Mouse (Mus musculus) spleen, postnatal 14 days (tissue): Measurements from ENCODE around the gene Thap4.
"Not testable (repeated sequence)": the region's sequence is repeated elsewhere in the genome, so short reads cannot be mapped to it uniquely, and the experiment has no call there.

Source experiments
- DNase-seq, 2 experiments: peaks; one replicate each; pipeline ENCODE4 v3.0.0; 2021 to 2022; ENCODE audit warnings: low spot score in 2 of 2

Thap4 gene

DNA sequence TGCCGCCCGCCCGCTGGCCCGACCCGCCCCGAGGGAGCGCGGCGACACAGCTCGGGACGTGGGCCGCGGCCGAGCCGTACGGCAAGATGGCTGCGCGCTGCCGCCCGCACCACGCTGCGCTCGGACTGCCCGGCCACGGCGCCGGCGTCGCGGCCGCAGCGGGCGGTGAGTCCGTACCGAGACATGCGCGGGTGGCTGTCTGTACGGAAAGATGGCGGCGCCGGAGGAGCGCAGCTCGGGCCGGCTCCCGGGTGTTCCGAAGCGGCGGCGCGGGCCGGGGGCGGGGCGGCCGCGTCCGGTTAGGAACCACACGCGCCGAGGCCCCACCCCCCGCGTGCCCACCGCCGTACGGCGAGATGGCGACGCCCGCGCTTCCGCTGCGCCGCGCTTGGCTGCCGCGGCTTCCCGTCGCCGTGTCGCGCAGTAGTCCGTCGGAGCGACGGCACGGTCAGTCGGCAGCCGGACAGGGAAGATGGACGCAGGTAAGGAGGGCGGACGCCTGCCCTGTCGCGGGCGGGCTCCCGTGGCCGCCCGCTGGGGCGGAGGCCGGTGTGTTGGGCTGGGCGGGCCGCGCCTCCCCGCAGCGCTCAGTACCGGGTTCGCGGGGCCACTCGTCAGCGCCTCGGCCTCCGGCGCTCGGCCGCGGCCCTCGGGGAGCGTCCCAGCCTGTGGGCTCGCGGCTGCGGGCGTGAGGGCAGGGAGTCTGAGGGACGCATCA is at the start of gene Thap4:
Gene Thap4, minus strand, starts transcription at position 292 of the 718 bp plus-strand sequence.
- DNase-seq = peak; percentile 74 to 84

DNA sequence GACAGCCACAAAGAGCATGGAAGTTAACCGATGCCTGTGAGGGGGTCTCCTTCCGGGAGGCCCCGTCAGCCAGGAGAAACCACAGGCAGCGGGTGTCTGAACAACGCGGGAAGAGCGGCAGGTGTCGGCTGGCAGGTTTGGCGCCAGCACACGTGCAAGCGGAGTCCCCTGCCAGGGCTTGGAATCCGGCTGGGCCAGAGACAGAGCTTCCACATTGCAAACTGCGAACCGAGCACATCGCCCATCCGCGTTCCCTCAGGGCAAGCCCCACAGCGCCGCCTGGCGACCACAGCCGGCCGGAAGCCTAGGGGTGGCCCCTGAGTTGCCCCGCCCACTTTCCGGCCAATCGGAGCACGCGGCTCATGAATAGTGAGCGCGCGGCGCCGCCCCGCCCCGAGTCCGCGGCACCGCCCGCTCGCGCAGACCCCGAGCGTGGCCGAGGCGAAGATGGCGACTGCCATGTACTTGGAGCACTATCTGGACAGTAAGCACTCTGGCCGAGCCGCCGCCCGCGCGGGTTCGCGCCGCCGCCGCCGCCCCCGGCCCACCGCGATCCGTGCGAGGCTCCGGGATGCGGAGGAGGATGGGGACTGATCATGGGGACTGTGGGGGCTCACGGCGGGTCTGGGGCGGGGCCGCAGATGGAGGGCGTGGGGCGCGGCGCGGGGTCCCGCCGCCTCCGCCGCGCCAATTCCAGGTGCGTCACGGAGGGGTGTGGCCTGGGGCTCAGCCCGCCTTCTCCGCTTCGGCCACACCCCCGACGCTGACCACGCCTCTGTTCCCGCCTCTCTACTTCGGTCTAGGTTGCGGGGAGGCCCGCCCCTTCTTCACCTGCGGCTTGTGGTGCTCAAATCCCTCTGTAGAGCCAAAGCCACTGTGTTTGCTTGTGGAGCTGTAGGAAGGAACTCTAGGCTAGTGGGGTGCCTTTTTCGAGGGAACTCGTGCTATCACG is 49.2 kb upstream of the Thap4 start, which contains the start of gene Ing5:
Gene Ing5, plus strand, starts transcription at position 410 of the 952 bp plus-strand sequence.
- DNase-seq = peak; percentile 100

DNA sequence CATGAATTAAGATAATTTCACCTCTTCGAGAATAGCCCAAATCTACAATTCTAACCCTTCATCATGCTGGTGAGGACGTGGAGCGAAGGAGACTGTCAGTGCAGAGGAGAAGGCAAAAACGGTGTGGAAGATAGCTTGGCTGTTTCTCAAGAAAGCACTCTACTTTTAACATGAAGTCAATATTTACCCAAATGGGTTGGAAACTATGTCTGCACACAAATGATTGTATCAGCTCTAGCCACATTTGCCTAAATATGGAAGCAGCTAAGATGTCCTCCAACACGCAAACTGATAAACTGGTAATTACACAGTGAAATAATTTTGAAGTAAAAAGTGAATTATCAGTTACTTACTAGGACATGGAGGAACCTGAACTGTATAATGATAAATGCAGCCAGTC is 48.1 kb upstream of the Thap4 start:
- DNase-seq = no peak

DNA sequence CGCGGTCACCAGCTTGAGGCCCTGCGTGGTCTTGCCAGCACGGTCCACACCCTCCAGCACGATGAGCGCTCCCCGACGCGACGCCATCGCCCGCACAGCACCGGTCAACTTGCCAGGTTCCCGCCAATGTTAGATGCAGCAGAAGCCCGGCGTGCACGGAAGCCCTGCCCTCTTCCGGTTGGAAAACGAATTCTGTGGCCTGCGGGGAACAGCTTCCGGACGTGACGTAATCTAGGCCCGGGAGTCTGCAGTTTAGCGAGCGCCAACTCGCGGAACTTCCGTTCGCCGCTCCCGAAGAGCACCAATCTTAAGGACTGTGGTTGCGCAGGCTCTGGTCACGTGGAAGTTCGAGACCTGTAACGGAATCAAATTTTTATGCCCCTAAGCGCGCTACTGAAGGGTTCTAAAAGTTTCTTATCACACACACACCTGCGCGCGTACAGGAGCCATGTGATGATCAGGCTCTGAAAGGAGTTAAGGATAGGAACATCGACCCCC is 47.1 kb upstream of the Thap4 start, which contains the start of gene Dtymk:
Gene Dtymk, minus strand, starts transcription at position 194 of the 498 bp plus-strand sequence.
- peak; percentile 77 to 82 for DNase-seq

DNA sequence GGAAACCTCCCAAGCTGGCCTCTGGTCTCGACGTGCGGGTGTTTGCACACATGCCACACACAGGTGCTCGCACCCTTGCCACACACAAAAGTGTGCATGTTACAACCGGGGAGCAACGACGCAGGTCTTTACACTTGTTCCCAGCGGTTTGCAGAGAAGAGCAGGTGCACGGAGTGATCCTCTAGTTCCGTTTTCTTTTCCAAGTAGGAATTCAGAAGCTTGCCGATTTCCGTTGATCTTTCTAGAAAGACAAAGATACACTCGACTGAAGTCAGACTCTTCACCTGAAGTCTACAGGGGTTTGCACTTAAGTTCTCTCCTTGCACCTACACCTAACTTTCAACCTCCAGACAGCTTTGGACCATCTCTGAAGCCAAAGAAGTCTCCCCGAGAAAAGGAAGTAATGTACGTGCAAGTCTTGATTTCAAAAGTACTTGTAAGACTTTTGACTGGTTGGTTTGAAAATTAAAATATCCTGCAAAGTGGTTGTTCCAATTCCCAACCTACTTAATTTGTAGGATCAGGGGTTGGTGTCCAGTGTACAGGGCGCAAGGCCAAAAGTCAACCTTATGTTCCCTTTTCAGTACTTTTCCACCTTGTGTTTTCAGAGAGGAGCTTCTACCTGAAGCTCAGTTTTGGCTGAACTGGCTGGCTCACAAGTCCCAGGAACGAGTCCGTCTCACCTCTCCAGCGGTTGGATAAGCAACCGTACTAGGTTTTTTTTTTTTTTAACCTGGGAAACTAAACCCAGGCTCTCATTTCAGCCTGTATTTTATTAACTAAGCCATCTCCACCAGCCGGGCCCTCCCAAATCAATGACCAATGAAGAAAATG is 46.2 kb upstream of the Thap4 start:
- DNase-seq = no peak

DNA sequence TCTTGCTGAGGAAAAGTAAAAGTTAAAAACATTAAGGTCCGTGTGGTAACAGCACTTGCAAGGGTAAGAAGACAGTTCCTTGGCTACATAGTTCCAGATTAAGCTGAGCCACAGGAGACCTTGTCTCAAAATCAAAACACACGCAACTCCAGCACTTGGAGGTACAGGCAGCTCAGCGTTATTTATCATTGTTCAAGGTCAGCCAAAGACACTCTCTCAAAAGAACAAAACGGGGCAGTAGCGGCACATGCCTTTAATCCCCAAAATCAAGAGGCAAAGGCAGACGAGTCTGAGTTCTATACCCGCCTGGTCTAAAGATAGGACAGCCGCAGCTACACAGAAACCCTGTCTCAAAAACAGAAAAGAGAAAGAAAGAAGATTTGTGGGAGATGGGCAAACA is 41.2 kb upstream of the Thap4 start:
- no peak for DNase-seq

DNA sequence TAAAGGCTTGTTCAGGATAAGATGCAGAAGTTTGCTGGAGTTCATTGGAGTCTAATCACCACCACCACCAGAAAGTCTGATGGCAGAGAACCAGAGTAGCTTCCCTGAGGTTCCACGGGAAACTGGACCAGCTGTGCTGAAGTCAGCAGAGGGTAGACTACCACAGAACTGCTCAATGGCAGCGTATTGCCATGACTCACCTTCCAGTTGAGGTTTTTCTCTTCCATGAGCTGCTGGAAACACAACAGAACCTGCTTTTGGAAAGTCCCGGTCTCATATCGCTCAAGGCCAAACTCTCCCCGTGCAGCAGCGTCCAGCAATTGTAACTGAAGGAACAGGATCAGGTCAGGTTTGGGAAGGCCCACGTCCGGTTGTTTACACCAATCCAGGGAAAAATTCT is 39.9 kb upstream of the Thap4 start:
- DNase-seq = no peak

DNA sequence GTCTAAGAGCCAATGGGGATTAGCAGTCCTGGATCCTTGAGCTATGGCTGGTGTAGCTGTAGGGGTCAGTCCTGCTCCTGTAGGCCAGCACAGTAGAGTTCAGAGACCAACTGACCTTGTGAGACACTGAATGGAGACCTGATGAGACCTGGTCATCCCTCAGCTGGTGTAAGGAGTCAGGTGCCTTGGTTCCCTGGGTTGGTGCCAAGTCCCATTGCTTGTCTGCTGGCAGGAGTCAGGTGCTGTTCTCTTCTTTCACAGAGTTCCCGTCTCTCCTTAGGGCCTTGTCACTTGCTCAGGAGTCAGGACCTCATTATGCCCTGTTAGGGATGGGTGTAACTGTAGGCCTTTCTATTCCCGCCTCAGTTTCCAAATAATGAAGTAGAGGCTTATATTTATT is 32.2 kb upstream of the Thap4 start:
- DNase-seq = no peak

DNA sequence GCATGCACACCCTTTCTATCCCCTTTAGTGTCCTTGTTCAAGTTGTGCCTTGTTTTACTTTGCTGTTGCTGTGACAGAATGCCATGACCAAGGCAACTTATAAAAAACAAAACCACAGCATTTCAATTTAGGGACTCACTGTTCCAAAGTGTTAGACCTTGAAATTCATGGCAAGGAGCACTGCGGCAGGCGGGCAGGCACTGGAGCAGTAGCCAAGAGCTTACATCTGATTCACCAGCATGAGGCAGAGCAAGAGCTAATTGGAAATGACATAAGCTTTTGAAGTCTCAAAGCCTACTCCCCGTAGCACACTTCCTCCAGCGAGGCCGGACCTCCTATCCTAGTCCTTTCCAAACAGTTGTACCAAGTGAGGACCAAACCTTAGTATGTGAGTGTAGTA is 22.0 kb upstream of the Thap4 start:
- no peak for DNase-seq

DNA sequence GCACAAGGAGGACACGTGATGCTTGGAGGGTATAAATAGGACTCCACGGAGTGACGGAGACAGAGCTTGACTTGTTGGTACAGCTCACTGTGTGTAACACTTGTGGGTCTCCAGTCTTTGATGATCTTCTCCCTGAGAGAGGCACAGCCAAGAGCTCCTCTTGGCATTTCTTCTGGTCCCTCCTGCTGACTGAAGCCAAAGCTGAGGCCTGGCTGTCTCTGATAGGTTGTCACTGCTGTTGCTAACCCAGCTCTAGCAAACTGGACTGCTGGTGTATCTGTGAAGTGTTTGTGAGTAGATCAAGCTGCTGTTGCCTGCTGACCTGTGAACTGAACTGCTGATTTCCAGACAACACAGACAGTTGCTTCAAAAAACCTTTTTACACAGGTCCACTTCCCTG is 15.2 kb upstream of the Thap4 start:
- DNase-seq = no peak

DNA sequence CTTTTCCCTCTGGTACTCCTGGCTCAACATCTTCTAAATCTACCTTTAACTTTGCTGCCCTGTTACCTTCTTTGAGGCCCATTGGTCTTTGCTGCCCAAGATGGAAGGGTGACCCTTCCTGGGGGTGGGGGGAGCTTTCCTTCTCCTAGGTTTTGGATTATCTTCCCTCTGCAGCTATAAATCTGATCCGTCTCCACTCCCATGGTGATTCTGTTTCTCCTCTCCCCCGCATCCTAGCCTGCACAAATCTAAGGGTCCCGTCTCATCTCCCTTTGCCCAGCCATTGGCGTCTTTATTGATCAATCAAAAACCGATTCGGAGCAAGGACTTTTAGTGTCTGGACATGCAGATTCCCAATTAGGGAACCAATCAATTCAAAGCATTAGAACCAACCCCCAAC is 12.9 kb upstream of the Thap4 start:
- no peak for DNase-seq

DNA sequence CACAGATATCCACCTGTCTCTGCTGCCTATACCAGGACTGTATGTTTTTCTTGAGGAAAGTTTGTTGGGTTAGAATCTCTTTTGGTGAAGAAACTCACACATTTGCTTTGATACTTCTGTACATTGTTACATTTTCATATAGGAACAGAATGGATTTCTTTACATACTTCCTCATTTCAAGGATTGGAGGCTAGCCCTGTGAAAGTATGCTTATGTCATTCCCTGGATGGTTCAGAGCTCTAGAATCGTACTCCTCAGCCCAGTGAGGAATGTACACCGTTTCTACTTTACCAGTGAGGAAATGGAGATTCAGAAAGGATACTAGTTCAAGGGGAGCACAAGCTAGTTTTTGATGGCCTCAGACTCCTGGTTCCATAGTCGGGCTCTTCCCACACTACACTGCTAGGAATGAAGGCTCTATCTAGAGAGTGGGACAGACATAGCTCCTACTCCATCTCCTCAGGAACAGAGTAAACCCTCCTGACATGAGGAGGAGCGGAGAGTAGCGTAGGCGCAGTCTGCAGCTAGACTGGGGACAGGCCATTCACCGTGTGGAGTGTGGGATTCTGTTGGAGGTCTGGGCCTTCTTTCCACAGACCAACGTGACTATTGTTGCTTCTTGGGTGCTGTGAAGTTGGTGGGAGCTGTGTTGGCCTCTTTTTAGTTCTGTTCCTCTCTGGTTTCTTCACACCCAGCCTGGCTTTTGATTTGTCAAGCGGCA is 10.4 kb upstream of the Thap4 start:
- DNase-seq = no peak

DNA sequence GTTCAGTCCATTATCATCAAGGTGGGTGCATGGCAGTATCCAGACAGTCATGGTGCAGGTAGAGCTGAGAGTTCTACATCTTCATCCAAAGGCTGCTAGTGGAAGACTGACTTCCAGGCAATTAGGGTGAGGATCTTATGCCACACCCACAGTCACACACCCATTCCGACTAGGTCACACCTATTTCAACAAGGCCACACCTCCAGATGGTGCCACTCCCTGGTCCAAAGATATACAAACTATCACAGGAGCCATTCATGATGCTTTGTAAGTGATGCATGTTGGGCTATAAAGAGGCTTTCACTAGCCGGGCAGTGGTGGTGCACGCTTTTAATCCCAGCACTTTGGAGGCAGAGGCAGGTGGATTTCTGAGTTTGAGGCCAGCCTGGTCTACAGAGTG is 8.9 kb upstream of the Thap4 start:
- DNase-seq = not testable (repeated sequence)

DNA sequence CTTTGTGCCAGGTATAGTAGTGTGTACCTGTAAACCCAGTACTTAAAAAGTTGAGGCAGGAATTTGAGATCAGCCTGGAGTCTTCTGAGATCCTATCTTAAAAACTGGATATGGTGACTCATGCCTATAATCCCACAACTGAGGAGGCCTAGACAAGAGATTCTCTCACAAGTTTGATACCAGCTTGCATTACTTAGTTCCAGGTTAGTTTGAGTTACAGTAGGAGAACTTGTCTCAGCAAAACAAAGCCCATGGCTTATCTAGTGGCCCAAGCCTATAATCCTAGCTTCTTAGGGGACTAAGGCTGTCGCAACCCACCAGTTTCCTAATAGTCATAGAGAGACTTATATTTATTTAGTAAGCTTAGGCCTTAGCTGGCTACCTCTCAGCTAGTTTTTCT is 5.4 kb upstream of the Thap4 start:
- DNase-seq = no peak

DNA sequence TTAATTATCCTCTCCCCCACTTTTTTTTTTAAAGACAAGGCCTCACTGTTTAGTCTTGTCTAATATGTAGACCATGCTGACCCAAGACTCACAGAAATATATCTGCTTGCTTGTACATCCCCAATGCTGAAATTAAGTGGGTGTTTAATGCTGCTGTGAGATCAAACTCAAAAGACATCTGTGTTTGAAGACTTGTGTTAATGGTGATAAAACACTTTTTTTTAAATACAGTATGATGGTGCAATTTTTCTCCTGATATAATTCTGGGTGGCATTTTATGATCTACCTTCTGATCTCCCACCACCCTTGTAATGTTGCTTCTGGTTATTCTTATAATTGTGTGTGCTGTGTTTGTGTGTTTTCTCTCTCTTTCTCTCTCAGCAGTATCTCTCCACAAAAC is 1.5 kb upstream of the Thap4 start:
- DNase-seq = no peak

DNA sequence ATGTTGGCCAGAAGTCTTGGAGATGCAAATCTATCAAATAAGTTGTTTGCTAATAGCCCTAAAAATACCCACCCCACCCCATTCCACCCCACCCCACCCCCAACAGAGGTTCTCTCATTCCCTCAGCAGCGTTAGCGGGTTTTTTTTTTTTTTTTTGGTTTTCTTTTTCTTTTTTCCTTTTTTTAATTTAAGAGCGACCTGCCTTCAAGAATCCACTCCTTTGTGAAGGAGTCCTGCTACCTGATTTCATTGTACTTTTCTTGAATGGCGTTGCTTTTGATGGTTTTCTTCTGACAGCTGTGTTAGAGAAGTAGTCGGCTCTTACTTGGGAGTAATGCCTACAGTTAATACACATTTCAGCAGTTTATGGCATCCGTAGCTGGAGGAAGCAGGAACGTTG is 954 bp upstream of the Thap4 start:
- no peak for DNase-seq

DNA sequence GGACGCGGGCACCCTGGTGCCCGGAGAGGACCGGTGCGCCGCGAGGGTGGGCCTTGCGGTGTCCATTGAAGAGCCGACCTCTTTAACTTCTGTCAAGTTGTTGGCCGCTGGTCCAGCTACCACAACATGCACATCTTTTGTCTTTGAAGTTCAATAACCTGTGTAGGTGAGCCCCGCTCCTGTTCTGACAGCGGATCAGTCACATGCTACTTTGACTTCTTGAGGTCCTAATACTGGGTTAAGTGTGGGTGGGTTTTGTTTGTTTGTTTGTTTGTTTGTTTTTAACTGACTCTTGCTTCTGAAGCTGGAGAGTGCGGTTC is 587 bp upstream of the Thap4 start:
- no peak for DNase-seq

DNA sequence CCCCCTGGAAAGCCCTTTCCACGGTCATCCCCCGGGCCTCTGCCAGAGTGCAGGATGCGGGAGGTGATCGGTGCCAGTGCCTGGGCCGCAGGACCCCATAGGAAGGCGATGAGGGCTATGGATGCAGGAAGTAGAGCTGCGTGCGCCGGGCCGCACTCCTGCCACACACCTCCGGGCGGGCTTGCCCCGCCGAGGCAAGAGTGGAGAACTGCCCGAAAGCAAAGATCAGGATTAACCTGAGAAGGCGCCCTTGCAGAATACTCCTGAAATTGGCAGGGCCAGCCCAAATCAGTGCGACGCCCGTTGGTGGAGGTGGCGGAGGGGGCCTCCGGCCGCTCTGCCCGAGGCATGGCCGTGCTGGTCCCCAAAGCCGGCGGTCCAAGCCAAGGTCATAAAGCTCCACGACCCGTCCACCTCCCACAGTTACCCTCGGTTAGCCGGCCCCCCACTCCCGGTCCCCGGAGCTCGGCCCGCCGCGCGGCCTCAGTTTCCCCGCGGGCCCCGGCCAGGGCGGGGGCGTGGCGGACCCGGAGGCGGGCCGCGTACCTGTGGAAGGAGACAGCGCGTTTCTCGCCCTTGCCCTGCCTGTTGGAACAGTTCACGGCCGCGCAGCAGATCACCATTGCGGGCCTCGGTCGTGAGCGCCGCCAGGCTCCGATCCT is 622 bp downstream of the Thap4 start:
- DNase-seq = no peak

DNA sequence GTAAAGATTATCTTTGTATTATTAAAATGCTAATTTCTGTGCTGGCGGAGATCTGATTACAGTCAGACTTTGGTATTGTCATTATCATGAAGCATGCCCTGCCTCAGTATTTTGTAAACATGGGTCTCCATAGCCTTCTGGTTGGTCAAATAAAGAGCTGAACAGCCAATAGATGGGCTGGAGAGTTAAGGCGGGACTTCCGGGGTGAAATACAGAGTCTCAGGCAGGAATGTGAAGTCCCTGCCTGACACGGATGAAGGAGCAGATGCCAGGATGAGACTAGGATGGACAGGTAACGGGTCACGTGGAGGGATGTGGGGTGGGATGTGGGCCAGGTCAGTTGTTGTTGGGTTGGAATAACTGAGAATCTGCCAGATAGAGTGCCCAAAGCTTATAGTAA is 3.4 kb downstream of the Thap4 start, which contains the start of gene Atg4b:
Gene Atg4b, plus strand, starts transcription at position 211 of the 400 bp plus-strand sequence.
- no peak for DNase-seq

DNA sequence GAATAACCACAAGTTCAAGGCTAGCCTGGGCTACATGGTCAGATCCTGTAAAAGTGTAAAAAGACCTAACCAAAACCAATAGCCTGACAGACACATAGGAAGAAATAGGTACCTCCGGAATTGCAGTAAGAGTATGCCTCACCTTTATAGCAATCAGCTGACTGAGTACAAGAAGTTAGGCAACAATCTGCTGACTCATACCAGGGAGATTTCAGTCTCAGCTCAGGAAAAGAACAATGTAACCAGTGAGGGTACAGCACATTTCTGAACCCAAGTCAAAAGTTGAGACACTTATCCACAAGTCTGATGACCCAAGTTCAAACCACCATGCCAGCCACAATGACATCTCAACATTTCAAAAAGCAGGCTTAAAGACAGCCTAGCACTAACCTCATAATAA is 6.1 kb downstream of the Thap4 start:
- no peak for DNase-seq

DNA sequence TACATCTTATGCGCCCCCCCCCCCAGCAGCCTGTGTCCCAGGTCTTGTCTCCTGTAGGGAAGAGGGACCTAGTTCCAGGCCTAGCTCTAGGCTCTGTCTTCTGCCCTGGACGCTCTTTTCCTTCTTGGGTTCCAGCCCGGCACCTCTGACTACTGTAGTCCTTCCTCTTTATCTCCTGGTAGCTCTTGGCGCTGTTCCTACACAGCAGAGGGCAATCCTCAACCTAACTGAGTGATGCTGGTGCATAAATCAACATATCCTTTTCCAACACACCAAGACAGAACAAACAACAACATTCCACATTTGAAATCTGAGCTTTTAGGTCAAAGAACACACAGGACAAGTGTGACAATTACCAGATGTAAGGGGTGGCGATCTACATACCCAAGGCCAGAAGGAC is 8.5 kb downstream of the Thap4 start:
- DNase-seq = no peak
